Mouse (Mus musculus) gastrocnemius, postnatal 4 days (tissue): Measurements from ENCODE around the gene Pknox1. TPM values are rescaled to one million over a fixed set of nuclear protein-coding genes. Genes with fewer than 3 reads are reported as not detected.
"Not testable (repeated sequence)": the region's sequence is repeated elsewhere in the genome, so short reads cannot be mapped to it uniquely, and the experiment has no call there.

Experiments
- DNase-seq, 2 experiments: peaks; one replicate each; pipeline ENCODE4 v3.0.0; 2021 to 2022; ENCODE audit warnings: low spot score in 2 of 2, mixed read lengths in 2 of 2
- total RNA-seq, 2 experiments: library from RNA; stranded (reverse); gene quantifications; 2 replicates each; pipeline ENCODE4 v1.2.3; 2021

Pknox1 gene
- total RNA-seq, 2 experiments from 2014 or later = 22.5 to 28.9 TPM

DNA sequence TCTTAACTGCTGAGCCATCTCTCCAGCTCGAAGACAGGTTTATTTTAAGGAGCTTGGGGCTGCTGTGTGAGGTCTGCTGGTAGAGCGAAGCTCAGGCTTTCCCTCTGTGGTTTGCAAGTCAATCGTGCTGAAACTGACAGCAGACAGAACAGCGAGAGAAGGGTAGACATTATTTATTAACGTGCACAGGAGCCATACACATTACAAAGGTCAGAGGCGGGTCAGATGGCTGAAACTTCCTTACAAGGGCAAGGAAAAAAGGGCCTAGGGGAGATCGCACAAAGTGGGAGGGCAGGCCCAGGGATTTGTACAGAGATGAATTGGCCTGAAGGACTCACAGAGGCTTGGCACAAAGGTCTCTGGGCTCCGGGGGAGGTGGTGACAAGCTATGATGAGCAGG, 15.1 kb upstream of the Pknox1 start:
- DNase-seq = no peak

DNA sequence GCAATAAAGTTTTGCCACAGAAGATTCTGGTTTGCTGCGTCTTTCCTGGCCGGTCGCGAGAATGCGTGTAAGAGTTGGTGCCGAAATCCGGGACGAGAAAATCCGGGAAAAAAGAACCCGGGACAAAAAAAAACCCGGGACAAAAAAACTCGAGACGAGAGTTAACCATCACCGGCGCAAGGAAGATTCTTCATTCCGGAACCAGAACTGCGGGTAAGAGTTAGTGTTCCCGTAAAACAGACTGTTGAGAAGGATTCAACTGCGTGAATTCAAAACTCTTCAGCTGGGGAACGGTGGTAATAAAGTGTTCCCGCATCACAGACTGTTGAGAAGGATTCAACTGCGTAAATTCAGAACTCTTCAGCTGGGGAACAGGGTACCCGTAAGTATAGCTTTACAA, 11.9 kb upstream of the Pknox1 start:
- DNase-seq = not testable (repeated sequence)

DNA sequence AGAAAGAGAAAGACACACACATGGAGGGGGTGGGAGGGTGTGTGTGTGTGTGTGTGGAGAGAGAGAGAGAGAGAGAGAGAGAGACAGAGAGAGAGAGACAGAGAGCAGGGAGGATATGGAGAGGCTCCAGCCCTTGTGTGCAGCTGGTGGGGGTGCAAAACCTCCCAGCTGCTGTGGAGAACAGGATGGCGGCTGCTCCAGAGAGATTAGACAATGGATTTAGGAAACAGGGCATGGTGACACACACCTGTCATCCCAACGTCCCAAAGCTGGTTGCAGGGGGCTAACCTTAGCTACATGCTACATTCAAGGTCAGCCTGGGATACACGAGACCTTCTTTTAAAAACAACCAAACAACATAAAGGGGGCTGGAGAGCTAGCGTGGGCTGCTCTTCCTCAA, 8.3 kb upstream of the Pknox1 start:
- no peak for DNase-seq

DNA sequence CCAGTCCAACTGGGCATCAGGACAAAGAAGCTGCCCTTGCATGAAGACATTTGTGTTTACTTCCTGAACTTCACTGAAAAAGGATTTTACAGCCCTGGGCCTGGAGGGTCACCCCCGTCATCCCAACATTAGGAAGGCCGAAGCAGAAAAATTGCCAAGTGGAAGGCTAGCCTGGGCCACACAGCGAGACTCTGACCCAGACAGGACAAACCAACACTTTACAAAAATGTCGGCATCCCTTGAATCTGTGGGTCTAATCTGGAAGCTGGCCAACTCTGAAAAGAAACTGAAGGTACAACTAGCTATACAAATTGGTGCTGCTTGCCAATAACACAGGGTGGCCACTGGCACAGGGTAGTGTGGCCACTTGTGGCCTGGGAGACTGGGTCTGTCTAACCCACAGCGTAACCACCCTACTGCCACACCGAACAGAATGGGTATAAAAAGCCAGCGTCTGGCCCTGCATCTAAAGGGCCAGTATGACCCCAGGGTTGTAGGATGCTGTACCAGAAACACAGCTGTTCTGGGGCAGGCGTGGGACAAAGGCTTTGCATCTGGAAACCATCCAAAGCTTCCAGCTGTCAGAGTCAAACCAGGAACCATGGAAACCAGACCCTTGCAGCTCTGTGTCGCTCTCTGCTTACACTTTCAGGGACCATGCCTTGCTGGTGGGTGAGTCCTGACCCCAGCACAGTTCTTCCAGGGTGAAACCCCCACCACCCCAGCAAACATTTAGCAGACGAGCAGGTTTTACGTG, 7.2 kb upstream of the Pknox1 start:
- DNase-seq = peak in 1 of 2 experiments; percentile 63

DNA sequence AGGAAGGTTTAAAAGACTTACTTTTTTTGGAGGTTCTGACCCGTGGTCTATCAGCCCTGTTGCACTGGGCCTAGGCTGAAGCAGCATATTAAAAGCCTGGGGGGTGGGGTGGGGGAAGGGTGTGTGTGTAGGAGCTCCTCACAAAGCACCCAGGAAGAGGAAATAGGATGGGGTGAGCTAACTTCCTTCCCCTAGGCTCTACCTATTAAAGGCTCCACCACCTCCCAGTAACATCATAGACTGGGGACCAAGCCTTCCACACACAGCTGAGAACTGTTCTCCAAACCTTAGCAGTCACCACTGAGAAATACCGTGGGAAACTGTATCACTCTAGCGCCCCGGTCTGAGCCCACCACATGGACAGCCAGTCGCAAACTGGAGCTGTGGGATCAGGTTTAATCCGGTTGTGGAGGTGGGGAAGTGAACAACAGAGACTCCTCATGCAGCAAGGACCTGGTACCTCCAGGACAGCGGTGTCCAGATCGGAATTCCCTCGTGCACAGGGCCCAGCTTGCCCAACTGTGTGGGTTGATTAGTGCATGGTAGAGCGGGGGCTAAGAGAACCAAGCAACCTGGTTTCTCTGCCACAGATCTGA, 6.5 kb upstream of the Pknox1 start:
- no peak for DNase-seq

DNA sequence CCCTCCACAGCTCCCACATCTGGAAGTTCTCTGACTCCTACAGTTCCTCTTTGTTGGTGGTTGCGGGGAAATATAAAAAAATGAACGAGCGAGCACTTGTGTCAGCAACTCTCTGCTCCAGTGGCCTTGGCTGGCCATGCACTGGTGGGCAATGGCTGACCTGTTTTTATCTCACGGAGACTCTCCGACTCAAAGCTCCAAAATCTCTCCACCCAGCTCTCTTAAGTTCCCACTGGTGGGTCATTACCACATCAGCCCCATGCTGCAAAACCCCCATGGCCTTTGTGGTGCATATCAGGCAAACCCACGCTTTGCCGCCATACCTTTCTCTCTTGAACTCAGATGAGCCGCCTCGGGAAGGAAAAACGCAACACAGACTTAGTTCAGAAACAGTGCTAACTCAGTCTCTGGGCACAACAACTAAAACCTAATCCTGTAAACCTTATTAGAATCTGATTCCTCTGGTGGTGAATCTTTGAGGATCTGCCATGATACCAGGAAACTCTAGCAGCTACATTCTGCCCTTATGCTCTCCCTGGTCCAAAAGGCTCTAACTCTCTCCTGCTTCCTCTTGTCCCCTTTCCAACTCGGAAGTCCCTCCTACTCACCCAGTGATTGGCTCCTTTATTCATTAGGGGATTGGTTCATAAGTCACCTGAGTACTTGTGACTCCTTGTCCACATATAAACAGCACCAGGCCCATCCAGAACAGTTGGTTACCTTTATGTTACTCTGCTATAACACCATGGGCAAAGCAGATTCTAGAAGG, 5.3 kb upstream of the Pknox1 start:
- no peak for DNase-seq

DNA sequence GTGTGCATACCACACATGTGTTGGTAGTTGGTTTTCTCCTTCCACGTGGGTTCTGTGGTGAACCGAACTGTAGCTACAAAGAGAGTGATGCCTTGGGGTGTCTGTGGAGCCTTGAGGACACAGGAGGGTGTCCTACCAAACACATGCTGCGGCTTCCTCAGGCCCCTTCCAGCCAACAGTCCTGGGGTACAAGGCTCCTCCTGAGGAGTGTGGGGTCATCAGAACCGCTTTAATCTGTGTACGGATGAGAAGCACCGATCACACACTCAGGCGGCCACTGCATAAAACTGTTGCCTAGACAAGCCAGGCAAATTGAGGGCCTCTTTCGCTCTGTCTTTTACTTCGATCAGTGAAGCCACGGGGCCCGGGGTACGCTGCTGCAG, 911 bp upstream of the Pknox1 start:
- DNase-seq = peak in 1 of 2 experiments; percentile 41

DNA sequence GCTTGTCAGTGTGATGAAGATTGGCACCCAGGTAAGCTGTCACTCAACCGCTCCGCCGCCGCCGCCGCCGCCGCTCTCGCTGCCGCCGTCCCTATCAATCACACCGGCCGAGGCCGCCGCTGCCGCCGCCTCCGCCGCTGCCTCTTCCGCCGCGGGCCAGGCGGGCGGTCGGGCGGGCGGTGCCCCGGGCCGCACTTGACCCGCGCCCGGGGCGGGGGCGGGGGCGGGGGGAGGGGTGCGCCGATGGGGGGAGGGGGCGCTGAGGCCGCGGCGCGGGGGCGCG, 265 bp downstream of the Pknox1 start:
- no peak for DNase-seq

DNA sequence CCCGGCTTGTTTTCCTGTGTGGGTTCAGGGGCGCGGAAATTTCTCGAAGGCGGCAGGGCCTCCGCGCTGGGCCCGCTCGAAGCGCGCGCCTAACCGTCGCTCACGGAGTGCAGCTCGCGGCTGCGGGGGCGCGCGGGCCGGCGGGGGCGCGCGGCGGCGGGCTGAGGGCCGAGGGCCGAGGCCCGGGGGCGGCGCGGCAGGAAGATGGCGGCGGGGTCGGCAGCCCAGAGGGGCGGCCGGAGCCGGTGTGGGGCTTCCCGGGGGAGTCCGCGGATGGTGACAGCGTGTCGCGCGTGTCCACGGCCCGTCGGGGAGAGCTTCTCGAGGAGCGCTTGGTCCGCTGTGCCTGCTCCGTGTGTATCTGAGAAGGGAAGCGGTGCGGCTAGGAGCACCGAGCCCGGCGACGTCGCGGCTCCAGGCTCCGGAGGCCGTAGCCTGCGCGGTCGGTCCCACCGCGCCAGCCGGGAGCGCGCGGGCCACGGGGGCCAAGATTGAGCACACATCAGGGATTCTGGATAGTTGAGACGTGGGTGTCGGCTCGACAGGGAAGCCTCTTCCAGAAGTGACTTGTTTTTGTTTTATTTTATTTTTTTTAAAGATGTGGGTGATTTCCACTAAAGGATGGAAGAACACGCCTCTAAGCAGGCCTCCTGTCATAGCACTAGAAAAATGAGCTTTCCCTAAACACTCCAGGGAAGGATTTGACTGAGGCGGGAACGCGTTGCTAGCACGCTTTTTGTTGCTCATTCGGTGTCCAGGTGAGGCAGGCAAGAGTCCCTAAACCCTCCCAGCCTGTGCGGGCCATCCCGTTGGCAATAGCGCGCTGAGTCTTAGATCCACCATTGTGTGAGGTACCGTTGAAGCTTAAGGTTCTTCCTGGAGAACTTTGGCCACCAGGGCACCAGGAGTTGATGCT, 865 bp downstream of the Pknox1 start:
- peak; percentile 58 to 75 for DNase-seq

DNA sequence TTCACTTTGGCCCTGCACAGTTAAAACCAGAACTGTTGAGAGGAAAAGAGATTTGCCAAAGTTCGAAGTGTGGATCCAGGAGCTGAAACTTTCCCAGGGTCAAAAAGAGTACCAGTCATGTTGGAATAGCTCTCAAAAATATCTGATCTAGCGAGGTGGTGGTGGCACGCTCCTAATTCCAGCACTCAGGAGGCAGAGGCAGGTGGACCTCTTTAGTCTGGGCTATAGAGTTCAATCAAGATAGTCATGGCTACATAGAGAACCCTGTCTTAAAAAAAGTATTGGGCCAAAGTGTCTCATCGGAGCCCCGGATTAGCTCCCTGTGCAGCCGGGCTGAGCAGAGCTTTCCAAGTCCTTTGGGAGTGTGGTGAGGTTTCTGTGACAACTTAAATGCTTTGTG, 1.7 kb downstream of the Pknox1 start:
- DNase-seq = no peak

DNA sequence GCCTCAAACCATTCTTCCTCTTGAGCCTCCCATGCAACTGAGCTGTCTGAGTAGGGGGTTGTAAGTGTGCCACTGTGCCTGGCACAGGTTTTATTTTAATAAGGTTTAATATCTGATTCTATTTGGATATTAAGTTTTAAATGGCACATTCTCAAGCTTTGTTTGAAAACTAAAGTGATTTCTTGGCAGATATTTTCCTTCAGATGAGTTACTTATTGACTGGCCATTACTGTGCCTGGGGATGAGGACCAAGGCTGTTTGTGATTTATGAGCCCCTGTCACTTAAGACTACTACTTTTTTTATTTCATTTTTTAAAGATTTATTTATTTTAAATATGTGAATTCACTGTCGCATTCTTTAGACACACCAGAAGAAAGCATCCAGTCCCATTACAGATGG, 5.2 kb downstream of the Pknox1 start:
- DNase-seq = no peak

DNA sequence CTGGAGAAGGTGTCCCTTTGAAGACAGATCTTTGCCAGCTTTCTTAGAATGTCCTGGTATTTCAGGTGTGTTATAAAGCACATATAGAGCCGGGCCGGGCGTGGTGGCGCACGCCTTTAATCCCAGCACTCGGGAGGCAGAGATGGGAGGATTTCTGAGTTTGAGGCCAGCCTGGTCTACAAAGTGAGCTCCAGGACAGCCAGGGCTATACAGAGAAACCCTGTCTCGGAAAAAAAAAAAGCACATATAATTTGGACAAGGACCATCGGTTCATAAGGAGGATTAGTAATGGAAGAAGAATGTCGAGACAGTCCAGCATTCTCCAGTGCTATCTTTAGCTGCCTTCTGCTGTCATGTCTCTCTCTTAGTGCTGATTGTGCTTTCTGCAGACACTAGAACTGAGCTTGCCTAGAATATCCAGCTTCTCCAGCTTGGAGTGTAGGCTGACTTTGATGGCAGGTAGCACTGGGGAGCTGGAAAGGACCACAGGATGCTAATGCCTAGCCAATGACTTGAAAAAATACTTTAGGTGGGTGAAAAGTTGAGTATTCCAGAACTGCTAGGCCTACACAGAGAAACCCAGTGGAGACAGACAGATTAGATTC, 5.9 kb downstream of the Pknox1 start:
- peak; percentile 63 for DNase-seq

DNA sequence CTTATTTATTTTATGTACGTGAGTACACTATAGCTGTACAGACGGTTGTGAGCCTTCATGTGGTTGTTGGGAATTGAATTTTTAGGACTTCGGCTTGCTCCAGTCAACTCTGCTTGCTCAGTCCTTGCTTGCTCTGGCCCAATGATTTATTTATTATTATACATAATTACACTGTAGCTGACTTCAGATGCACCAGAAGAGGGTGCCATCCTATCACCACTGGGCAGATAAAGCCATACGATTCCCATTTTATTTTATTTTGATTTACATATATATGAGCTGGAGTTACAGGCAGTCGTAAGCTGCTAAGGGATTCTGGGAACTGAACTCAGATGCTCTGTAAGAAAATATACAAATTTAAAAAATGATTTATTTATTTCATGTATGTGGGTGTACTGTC, 7.2 kb downstream of the Pknox1 start:
- no peak for DNase-seq

DNA sequence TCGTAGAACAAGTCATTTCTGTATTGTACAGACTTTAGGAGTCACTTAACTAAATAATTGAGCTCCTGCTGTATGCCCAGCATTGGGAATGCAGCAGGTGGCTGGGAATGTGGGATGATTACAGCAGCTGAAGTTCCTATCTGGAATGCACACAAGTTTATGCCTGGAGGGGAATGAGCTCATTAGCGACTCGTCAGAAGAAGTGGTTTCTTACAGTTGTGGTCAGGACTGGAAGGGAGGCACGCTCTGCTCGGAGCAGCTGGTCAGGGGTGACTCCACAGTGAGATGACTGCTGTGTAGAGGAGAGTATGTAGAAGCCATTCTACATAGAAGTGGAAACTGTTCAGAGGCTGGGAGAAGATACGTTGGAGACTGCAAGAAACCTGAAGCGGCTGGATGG, 10.1 kb downstream of the Pknox1 start:
- DNase-seq = no peak

DNA sequence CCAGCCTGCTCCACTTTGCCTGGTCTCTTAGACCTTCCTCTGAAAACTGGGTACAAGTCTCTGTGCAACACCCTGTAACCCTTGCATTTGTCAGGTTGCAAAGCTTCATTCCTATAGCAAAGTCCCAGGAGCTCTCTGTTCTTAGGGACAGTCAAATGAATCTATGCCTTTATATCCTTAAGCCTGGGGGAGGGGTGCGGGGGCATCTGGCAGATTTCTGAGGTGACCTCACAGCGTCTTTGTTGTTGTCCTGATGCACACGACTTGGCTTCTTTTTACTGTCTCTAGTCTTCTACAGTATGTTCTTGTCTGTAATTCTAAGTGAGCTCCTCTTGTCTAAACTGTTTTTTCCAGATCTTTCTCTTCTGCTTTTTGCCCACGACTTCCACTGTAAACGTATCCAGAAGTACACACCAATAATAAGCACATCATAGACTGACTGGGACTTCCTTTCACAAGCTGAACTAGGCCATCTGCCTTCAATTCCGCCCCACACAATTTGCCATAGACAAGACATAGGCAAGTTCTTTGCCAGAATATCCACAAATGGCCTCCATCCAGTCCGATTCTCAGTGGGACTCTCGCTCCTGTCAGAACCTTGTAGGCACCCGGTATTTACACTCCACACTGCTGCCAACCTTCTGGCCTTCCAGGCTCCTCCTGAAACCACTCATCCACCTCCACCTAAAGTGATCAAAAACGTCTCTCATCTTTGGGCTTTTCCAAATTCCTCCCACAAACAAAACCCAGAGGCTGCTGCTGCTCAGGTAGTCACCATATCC, 12.1 kb downstream of the Pknox1 start:
- no peak for DNase-seq

DNA sequence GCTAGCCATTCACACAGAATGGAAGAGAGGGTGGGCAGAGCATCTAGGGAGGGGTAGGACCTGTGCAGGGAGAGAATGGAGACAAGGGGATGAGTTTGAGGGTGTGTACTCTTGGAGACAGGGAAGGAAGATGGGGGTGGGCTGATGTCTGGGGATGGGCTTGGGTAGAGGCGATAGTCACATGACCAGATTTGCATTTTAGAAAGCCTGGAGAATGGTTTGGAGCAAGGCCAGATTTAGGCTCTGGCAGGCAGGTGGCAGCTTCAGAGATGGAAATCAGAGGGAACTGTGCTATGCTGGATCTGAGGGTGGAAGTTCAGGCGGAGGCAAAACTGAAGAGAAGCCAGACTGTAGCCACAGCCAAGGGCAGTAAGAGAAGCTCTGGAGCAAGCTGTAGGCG, 15.8 kb downstream of the Pknox1 start:
- DNase-seq = no peak

DNA sequence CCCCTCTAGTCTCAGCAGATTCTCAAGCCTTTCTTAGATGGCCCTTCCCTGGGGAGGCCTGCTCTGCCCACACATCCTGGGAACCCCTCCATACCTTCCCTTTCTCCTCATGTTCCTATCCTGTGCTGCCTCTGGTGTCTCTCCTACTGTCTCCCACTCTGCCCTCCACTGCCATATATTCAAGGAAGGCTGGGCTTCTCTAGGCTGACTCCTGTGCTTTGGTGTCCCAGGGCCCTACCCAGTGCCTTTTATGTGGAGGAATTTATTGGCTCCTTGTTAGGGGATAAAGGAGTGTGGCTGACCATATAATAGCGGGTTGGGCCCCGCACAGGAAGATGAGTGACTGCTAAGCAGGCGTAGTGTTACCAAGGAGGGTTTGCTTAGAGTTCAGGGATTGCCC, 18.7 kb downstream of the Pknox1 start:
- no peak for DNase-seq

DNA sequence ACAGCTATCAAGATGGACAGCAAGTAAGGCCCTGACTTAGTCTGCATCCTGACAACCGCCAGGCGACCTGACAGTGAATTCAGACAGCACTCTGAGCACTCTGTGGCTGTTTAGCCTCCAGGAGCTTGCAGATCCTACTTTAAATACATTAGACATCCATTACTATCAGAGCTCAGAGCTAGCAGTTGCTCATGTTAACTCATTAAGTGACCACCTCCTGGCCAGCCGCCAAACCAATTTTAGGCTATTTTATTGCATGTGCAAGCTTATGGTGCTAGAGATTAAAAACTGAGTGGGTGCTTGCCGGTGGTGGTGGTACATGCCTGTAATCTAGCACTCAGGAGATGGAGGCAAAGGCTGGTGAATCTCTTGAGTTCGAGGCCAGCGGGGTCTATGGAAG, 19.2 kb downstream of the Pknox1 start:
- DNase-seq = no peak

DNA sequence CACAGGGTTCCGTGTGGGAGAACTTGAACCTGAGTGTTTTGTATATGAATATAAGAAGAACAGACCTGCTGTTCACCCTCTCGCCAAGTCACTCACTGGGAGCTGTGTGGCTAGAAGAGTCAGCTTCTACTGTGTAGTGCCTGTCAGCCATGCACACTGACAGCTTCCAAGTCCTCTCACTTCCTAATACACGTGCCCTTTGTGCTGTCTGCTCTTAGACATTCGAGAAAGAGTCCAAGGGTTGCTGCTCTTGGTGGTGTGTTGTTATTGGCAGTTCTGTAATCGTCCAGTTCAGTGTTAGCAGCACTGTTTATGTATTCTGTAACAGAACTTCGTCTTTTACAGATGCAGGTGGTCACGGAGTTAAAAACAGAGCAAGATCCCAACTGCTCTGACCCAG, 23.6 kb downstream of the Pknox1 start:
- no peak for DNase-seq

DNA sequence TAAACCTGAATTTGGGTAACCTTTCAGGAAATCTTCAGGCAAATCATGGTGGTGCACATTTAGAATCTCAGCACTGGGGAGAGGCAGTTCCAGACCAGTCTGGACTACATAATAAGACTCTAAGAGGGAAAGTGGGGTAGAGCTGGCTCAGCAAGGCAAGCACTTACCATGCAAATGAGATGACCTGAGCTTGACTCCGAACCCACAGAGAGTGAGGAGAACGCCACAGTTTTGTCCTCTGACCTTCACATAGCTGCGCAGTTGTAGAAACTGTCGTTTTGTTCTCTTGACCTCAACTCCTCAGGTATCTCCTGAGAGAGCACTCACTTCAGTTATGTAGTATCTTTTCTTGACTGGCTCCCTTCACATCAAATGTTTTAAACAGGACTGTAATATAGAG, 24.2 kb downstream of the Pknox1 start:
- no peak for DNase-seq
